Mouse (Mus musculus) myocyte (in vitro differentiated cells): ENCODE measurements around the gene Shbg. TPM values are rescaled to one million over a fixed set of nuclear protein-coding genes. Genes with fewer than 3 reads are reported as not detected.

Experiments used
- H3K27me3 ChIP-seq: one replicate; pipeline ENCODE4 v1.6.1; 2011; ENCODE audit not compliant: control insufficient read depth, insufficient read depth, insufficient read length
- H3K36me3 ChIP-seq: one replicate; pipeline ENCODE4 v1.6.1; 2011; ENCODE audit not compliant: control insufficient read depth, insufficient read depth
- H3K4me2 ChIP-seq: one replicate; pipeline ENCODE4 v1.6.1; 2011; ENCODE audit warnings: low read depth, control low read depth
- H3K4me3 ChIP-seq: one replicate; pipeline ENCODE4 v1.5.1; 2011; ENCODE audit warnings: mild to moderate bottlenecking, control low read depth, moderate library complexity
- H3K79me2 ChIP-seq: one replicate; pipeline ENCODE4 v1.6.1; 2011; ENCODE audit not compliant: control insufficient read depth, insufficient read depth
- H3ac ChIP-seq: one replicate; pipeline ENCODE4 v1.6.1; 2011; ENCODE audit not compliant: control insufficient read depth, insufficient read length
- CEBPB ChIP-seq: IDR thresholded peaks from 2 replicates; pipeline ENCODE4 v1.6.1; 2011; ENCODE audit warnings: mild to moderate bottlenecking, moderate library complexity; ENCODE audit not compliant: poor library complexity, insufficient read depth, severe bottlenecking
- E2F4 ChIP-seq: IDR thresholded peaks from one replicate; pipeline ENCODE4 v1.6.1; 2011; ENCODE audit warnings: mild to moderate bottlenecking, control low read depth, moderate library complexity; ENCODE audit not compliant: insufficient read depth
- MAX ChIP-seq: IDR thresholded peaks from one replicate; pipeline ENCODE4 v1.6.1; 2011; ENCODE audit warnings: low read depth, mild to moderate bottlenecking, control low read depth
- MYOD1 ChIP-seq, 3 experiments: IDR thresholded peaks; one replicate each; pipeline ENCODE4 v1.6.1; 2011; ENCODE audit warnings: control low read depth in 2 of 3, low read depth in 2 of 3, mild to moderate bottlenecking in 2 of 3, moderate library complexity in 1 of 3; ENCODE audit not compliant: insufficient read length in 2 of 3, control insufficient read depth in 1 of 3
- MYOG ChIP-seq, 3 experiments: IDR thresholded peaks; one replicate each; pipeline ENCODE4 v1.6.1; 2011; ENCODE audit warnings: control low read depth in 2 of 3, low read depth in 2 of 3, mild to moderate bottlenecking in 2 of 3; ENCODE audit not compliant: insufficient read length in 2 of 3, control insufficient read depth in 1 of 3, insufficient read depth in 1 of 3
- POLR2A ChIP-seq: IDR thresholded peaks from one replicate; pipeline ENCODE4 v1.6.1; 2011; ENCODE audit warnings: low read depth, mild to moderate bottlenecking, control low read depth, moderate library complexity; ENCODE audit not compliant: insufficient read length
- POLR2AphosphoS2 ChIP-seq: IDR thresholded peaks from one replicate; pipeline ENCODE4 v1.6.1; 2011; ENCODE audit warnings: low read depth, control low read depth; ENCODE audit not compliant: insufficient read length
- REST ChIP-seq: IDR thresholded peaks from one replicate; pipeline ENCODE4 v1.6.1; 2011; ENCODE audit warnings: mild to moderate bottlenecking, control low read depth, moderate library complexity; ENCODE audit not compliant: insufficient read depth, insufficient read length
- SRF ChIP-seq: IDR thresholded peaks from one replicate; pipeline ENCODE4 v1.6.1; 2011; ENCODE audit warnings: low read depth; ENCODE audit not compliant: control insufficient read depth, insufficient read length
- TCF12 ChIP-seq: IDR thresholded peaks from one replicate; pipeline ENCODE4 v1.6.1; 2011; ENCODE audit warnings: mild to moderate bottlenecking, control low read depth; ENCODE audit not compliant: poor library complexity, insufficient read depth, severe bottlenecking
- TCF3 ChIP-seq: IDR thresholded peaks from one replicate; pipeline ENCODE4 v1.6.1; 2011; ENCODE audit warnings: low read depth, control low read depth; ENCODE audit not compliant: insufficient read length
- USF1 ChIP-seq: IDR thresholded peaks from one replicate; pipeline ENCODE4 v1.6.1; 2011; ENCODE audit warnings: low read depth, mild to moderate bottlenecking, control low read depth, moderate library complexity
- polyA plus RNA-seq: library from polyadenylated mRNA; unstranded; fragments of >200 nt; fragmentation: generic; extraction: Trizol; gene quantifications from one replicate; pipeline ENCODE4 v1.2.1, GENCODE M21; 2012; ENCODE audit warnings: missing spikeins

The Shbg gene
- polyA plus RNA-seq, 1 experiment, result 0.05 TPM

DNA sequence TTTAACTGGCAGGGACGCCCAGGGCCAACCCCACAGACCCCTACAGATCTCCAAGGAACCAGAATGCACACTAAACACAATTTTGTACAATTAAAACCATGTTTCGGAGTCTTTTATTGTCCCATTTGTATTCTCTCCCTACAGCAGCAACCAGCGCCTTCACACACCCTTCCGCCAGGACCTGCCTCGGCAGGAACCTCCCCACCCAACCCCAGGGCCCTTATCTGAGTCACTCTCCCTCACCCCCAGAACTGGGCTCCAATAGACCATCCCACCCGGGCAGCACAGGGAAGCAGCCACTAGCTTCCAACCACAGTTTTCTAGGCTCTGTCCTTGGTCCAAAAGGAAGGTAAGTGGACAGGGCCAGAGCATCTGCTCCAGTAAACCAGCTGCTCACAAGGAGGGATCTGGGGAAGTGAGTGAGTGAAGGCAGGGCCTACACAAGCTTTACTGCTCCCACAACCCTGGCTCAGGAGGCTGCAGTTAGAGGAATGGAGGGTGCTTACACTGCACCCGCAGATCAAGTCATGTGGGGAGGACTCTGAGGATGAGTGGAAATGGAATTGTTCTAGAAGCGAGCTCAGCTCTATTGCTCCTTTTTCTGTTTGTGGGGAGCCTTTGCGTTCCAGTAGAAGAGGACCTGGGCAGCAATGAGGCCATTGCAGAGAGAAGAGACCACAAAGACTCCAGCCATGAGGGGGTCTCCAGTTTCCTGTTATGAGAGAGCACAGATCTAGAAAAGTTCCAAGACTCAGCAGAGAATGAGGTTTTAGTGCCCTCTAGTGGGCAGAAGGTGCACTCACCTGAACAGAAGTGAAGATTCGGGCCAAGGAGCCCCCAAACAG, 39.1 kb upstream of the Shbg start:
- Histone ChIP-seq H3K4me3 (no peak overlapping the region), H3K36me3 (peaks cover 6% of the 10 kb centered on the region), H3K79me2 (peaks cover 23% of the 10 kb centered on the region), H3K27me3 (no peaks in the 10 kb centered on the region), H3ac (no peak overlapping the region), H3K4me2 (no peak overlapping the region)
- TF ChIP-seq SRF (no peak), POLR2AphosphoS2 (no peak), USF1 (no peak), TCF3 (no peak)

GRCm38 (mm10) chr11:69656065-69656455, 38.4 kb upstream of the Shbg start:
- no peaks in the 10 kb centered on the region for H3K27me3 ChIP-seq
- no peak overlapping the region for H3ac ChIP-seq
- peaks cover 7% of the 10 kb centered on the region for H3K36me3 ChIP-seq
- no peak overlapping the region for H3K4me2 ChIP-seq
- H3K79me2 ChIP-seq, result peaks cover 15% of the 10 kb centered on the region
- H3K4me3 ChIP-seq, result no peak overlapping the region
- TF ChIP-seq MYOG (IDR thresholded peaks at IDR 0.05; ENCODE audit: control insufficient read depth in 1 of 3, insufficient read depth in 1 of 3, insufficient read length in 2 of 3, low read depth in 2 of 3) (no peak), TCF3 (no peak), REST (no peak), POLR2AphosphoS2 (no peak), CEBPB (no peak), TCF12 (no peak)

- TF ChIP-seq CEBPB, result no peak
- TF ChIP-seq POLR2A, result no peak
- TF ChIP-seq MYOD1 (IDR thresholded peaks at IDR 0.05; ENCODE audit: control insufficient read depth in 1 of 3, insufficient read length in 2 of 3, low read depth in 2 of 3), result no peak
- no peak for TF ChIP-seq TCF3
- TF ChIP-seq USF1, result no peak
- TF ChIP-seq E2F4, result no peak
- TF ChIP-seq TCF12, result no peak
- TF ChIP-seq POLR2AphosphoS2, result no peak
- no peak for TF ChIP-seq MAX
- no peak for TF ChIP-seq SRF
- no peak for TF ChIP-seq REST
- no peak for TF ChIP-seq MYOG (IDR thresholded peaks at IDR 0.05; ENCODE audit: control insufficient read depth in 1 of 3, insufficient read depth in 1 of 3, insufficient read length in 2 of 3, low read depth in 2 of 3)
- H3K4me3 ChIP-seq, result no peak within 1 kb of the TSS
- no peaks in the 10 kb centered on the region for H3K27me3 ChIP-seq
- H3K79me2 ChIP-seq, result peaks cover 9% of the 10 kb centered on the region
- H3ac ChIP-seq, result no peak within 1 kb of the TSS
- H3K36me3 ChIP-seq, result peaks cover 10% of the 10 kb centered on the region
- H3K4me2 ChIP-seq, result no peak within 1 kb of the TSS
Measured at GRCm38 (mm10) chr11:69655264-69656064, 37.8 kb upstream of the Shbg start, which contains the start of gene Sox15. Gene Sox15 (plus strand): TSS chr11:69655314.

- TF ChIP-seq TCF3 (no peak), MYOD1 (IDR thresholded peaks at IDR 0.05; ENCODE audit: control insufficient read depth in 1 of 3, insufficient read length in 2 of 3, low read depth in 2 of 3) (no peak), POLR2A (no peak), POLR2AphosphoS2 (no peak), MYOG (IDR thresholded peaks at IDR 0.05; ENCODE audit: control insufficient read depth in 1 of 3, insufficient read depth in 1 of 3, insufficient read length in 2 of 3, low read depth in 2 of 3) (no peak), REST (no peak), MAX (no peak), TCF12 (no peak), USF1 (no peak), CEBPB (no peak), E2F4 (no peak)
- H3ac ChIP-seq, result no peak overlapping the region
- peaks cover 2% of the 10 kb centered on the region for H3K79me2 ChIP-seq
- H3K27me3 ChIP-seq, result no peaks in the 10 kb centered on the region
- peaks cover 14% of the 10 kb centered on the region for H3K36me3 ChIP-seq
- H3K4me2 ChIP-seq, result no peak overlapping the region
- no peak overlapping the region for H3K4me3 ChIP-seq
Measured at GRCm38 (mm10) chr11:69654760-69655159, 37.1 kb upstream of the Shbg start.

DNA sequence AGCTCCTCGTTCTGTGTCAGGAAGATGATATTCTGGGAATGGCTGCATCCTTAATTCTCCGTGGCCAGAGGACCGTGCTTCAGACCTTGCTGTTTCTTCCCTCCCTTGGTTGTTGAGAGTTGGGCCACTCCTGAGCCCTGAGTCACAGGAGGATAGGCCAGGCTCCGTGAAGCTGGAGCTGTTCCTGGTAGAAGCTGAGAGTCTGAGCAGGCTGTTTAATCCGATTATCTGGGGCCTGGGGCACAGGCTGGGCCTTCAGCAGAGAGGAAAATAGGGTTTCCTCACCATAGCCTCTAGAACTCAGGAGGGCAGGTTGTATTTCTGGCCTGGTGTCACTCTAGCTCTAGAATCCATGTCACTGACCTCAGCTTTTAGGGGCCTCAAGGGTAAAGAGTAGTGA, 35.7 kb upstream of the Shbg start:
- Histone ChIP-seq H3K4me3 (no peak overlapping the region), H3K27me3 (no peaks in the 10 kb centered on the region), H3ac (no peak overlapping the region), H3K36me3 (peaks cover 27% of the 10 kb centered on the region), H3K4me2 (no peak overlapping the region), H3K79me2 (no peaks in the 10 kb centered on the region)
- no peak for TF ChIP-seq SRF
- no peak for TF ChIP-seq MYOD1 (IDR thresholded peaks at IDR 0.05; ENCODE audit: control insufficient read depth in 1 of 3, insufficient read length in 2 of 3, low read depth in 2 of 3)
- TF ChIP-seq MYOG (IDR thresholded peaks at IDR 0.05; ENCODE audit: control insufficient read depth in 1 of 3, insufficient read depth in 1 of 3, insufficient read length in 2 of 3, low read depth in 2 of 3), result no peak
- TF ChIP-seq TCF3, result no peak
- TF ChIP-seq POLR2AphosphoS2, result no peak
- TF ChIP-seq POLR2A, result no peak
